Mouse (Mus musculus): ENCODE measurements around the gene Gm9887. TPM values are rescaled to one million over a fixed set of nuclear protein-coding genes. Genes with fewer than 3 reads are reported as not detected.
"Not testable (repeated sequence)": the region's sequence is repeated elsewhere in the genome, so short reads cannot be mapped to it uniquely, and the experiment has no call there.

Gene Gm9887
- polyA plus RNA-seq, 1 experiment, result 1.1 TPM

DNA sequence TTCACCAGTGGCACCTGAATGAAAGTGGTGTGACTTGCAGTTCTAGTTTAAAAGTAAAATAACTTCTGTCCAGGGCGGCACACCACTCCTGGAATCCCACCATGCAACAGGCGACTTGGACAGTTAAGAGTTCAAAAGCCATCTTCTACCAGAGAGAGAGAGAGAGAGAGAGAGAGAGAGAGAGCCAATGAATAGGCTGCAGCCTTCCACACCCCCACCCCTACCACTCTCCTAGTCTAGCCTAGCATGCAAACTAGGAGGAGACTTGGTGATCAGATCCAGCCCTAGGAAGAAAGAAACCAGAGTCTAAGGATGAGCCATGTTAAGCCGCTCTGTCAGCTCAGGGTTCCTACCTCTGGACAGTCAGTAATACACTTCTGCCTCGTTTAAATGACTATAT, 9.9 kb downstream of the Gm9887 start:
- Histone ChIP-seq H3K36me3 (ENCODE audit: control insufficient read depth, insufficient read depth, low read length) (no peaks in the 10 kb centered on the region), H3K27me3 (ENCODE audit: control insufficient read depth, insufficient read depth, low read length) (no peaks in the 10 kb centered on the region), H3K4me3 (ENCODE audit: control insufficient read depth, insufficient read depth, low read length) (no peak overlapping the region), H3K27ac (ENCODE audit: control insufficient read depth, insufficient read depth, low read length) (peak overlapping the region; percentile 53), H3K4me1 (replicated peaks; ENCODE audit: control insufficient read depth, insufficient read depth, low read length) (peaks cover 5% of the 10 kb centered on the region; the same call in 1 of the 2 replicates)
- no peak for DNase-seq
- WGBS, result 48% methylated on average over 4 of the region's 4 CpGs
- TF ChIP-seq CTCF (IDR thresholded peaks at IDR 0.05; ENCODE audit: borderline replicate concordance, control insufficient read depth, extremely low read depth, insufficient read depth, low read length, poor library complexity), result no peak

DNA sequence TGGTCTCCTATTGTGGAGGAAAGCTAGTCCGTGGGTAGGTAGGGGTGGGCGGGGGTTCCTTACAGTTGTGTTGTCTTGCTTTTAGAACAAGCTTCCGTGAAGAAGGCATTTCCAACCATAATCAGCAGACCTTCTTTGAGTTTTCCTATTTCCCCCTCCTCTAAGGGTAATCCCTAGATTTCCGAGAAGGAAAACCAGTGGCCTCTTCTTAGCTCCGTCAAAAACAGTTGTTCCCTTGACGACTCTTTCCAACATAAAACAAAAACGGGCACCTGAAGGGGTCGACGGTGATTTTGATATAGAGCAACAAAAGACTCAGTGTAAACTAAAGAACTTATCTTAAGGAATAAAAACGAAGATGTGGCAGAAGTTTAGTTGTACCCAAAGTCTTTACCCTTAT, 10.3 kb downstream of the Gm9887 start:
- H3K27ac ChIP-seq (ENCODE audit: control insufficient read depth, insufficient read depth, low read length), result peak overlapping the region; percentile 99
- no peak for DNase-seq
- TF ChIP-seq POLR2A (IDR thresholded peaks at IDR 0.05; ENCODE audit: control insufficient read depth, extremely low read depth, insufficient read depth, low read length, poor library complexity) (no peak), CTCF (IDR thresholded peaks at IDR 0.05; ENCODE audit: borderline replicate concordance, control insufficient read depth, extremely low read depth, insufficient read depth, low read length, poor library complexity) (no peak)
- peak overlapping the region; percentile 53 for H3K4me3 ChIP-seq (ENCODE audit: control insufficient read depth, insufficient read depth, low read length)
- H3K4me1 ChIP-seq (replicated peaks; ENCODE audit: control insufficient read depth, insufficient read depth, low read length), result peaks cover 5% of the 10 kb centered on the region; the same call in 1 of the 2 replicates
- no peaks in the 10 kb centered on the region for H3K36me3 ChIP-seq (ENCODE audit: control insufficient read depth, insufficient read depth, low read length)
- 7% methylated on average over 10 of the region's 10 CpGs for WGBS
- no peaks in the 10 kb centered on the region for H3K27me3 ChIP-seq (ENCODE audit: control insufficient read depth, insufficient read depth, low read length)

DNA sequence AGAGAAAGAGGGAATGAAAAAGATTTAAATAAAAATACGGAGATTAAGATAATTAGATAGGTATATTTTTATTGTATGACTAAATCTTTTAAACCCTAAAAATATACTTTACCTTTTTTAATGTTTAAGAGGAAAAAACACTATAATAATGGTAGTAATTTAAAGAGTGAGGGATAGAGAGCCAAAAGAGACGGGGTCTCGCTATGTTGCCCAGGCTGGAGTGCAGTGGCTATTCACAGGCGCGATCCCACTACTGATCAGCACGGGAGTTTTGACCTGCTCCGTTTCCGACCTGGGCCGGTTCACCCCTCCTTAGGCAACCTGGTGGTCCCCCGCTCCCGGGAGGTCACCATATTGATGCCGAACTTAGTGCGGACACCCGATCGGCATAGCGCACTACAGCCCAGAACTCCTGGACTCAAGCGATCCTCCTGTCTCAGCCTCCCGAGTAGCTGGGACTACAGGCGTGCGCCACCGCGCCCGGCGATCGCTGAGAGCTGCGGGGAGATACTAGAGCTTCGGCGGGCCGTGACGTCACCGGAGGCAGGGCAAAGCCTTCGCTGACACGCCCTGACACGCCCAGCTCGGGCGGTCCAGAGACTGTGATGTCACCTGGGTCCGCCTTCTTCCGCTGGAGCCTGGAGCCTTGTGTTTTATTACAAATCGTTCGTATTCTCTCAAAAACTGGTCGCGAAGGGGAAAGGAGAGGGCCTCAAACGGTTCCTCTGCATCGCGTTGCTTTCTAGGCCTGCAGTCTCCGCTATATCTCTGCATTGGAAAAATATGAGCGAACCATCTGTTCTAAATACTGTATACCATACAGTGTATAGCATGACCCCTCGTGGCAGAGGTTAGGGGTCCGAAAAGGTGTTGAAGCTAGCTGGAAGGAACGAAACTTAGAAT, 11.0 kb downstream of the Gm9887 start:
- TF ChIP-seq POLR2A (IDR thresholded peaks at IDR 0.05; ENCODE audit: control insufficient read depth, extremely low read depth, insufficient read depth, low read length, poor library complexity), result peak; percentile 84

DNA sequence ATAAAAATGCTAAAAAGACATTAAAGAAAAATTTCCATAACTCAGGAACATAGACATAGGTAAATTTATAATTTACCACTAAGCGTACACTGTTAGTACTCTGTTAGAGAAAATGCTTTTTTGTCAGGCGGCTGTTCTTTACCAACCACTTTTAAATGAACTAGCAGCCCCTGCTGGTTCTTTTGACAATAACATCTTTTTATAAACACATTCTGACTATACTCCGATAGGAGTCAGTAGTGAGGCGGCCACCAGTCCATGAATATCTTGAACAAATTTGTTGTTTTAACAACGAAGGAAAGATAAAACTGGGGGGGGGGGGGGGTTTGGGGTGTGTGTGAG, 11.6 kb downstream of the Gm9887 start:
- 11% methylated on average over 5 of the region's 5 CpGs for WGBS
- TF ChIP-seq POLR2A (IDR thresholded peaks at IDR 0.05; ENCODE audit: control insufficient read depth, extremely low read depth, insufficient read depth, low read length, poor library complexity) (no peak), CTCF (IDR thresholded peaks at IDR 0.05; ENCODE audit: borderline replicate concordance, control insufficient read depth, extremely low read depth, insufficient read depth, low read length, poor library complexity) (no peak)
- Histone ChIP-seq H3K36me3 (ENCODE audit: control insufficient read depth, insufficient read depth, low read length) (no peaks in the 10 kb centered on the region), H3K27me3 (ENCODE audit: control insufficient read depth, insufficient read depth, low read length) (no peaks in the 10 kb centered on the region), H3K4me3 (ENCODE audit: control insufficient read depth, insufficient read depth, low read length) (no peak overlapping the region), H3K4me1 (replicated peaks; ENCODE audit: control insufficient read depth, insufficient read depth, low read length) (peaks cover 5% of the 10 kb centered on the region; the same call in 1 of the 2 replicates), H3K27ac (ENCODE audit: control insufficient read depth, insufficient read depth, low read length) (no peak overlapping the region)
- peak; percentile 45 for DNase-seq

More for the DNA sequence above, 11.0 kb downstream of the Gm9887 start:
- Histone ChIP-seq H3K27ac (ENCODE audit: control insufficient read depth, insufficient read depth, low read length) (peak overlapping the region; percentile 99), H3K4me3 (ENCODE audit: control insufficient read depth, insufficient read depth, low read length) (peak overlapping the region; percentile 53)
- not testable (repeated sequence) for H3K36me3 ChIP-seq (ENCODE audit: control insufficient read depth, insufficient read depth, low read length); H3K4me1 ChIP-seq (replicated peaks; ENCODE audit: control insufficient read depth, insufficient read depth, low read length); H3K27me3 ChIP-seq (ENCODE audit: control insufficient read depth, insufficient read depth, low read length)
- DNase-seq, result peak; percentile 99
- WGBS, result under 1% methylated on average over 41 of the region's 50 CpGs

DNA sequence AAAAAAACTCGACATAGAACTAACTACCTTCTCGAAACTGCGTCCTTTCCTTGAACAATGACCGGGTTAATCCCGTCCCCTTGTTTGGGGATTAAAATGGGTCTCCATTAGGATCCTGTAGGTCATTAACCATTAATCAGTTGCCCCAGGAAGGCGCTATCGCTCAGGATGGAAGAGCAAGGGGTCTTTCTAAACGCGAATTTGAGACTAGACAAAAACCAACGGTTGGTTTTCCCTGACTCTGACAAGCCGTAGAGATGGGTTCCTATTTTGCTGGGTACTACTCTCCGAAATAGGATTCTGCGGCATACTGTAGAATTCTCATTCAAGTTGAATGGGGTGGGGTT, 15.0 kb downstream of the Gm9887 start:
- H3K4me3 ChIP-seq (ENCODE audit: control insufficient read depth, insufficient read depth, low read length), result peak overlapping the region; percentile 6; the same call in 1 of the 2 replicates
- 5% methylated on average over 13 of the region's 13 CpGs for WGBS
- no peak for TF ChIP-seq CTCF (IDR thresholded peaks at IDR 0.05; ENCODE audit: borderline replicate concordance, control insufficient read depth, extremely low read depth, insufficient read depth, low read length, poor library complexity)
- no peak overlapping the region for H3K27ac ChIP-seq (ENCODE audit: control insufficient read depth, insufficient read depth, low read length)
- DNase-seq, result no peak
- peaks cover under 1% of the 10 kb centered on the region; the same call in 1 of the 2 replicates for H3K4me1 ChIP-seq (replicated peaks; ENCODE audit: control insufficient read depth, insufficient read depth, low read length)
- H3K36me3 ChIP-seq (ENCODE audit: control insufficient read depth, insufficient read depth, low read length), result peaks cover 7% of the 10 kb centered on the region
- H3K27me3 ChIP-seq (ENCODE audit: control insufficient read depth, insufficient read depth, low read length), result no peaks in the 10 kb centered on the region

DNA sequence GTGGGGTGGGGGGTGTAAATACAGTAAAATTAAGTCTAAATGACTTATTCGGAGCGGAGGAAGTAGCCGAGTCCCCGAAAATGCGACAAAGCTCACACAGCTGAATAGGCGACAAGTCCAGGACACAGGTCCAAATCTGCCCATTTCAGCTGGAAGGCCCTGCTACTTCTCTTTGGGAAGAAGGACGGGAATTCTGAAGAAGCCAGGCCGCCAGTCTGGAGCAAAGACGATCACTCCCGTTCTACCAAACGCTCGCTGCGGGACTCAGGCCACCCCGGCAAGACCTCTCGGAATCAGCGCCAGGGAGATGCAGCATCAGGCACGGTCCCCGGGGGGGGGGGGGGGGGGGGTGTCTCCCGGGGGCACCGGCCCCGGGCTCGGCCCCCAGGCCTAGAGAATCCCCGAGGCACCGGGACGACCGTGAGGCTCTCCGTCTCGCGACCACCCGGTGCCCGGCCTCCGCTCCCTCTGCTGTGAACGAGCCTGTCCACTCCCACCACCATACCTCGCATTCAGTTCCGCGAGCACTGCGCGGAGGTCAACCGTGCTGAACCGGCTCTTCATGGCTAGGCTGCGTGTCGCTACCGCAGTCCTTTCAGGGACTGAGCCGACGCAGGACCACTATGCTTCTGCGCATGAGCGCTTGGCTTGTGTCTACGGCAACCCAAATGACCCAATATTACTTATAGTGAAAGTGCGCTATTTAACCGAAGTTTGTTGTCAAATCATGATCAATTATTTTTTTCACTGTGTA, 15.5 kb downstream of the Gm9887 start, which contains the start of gene Nemf:
Gene Nemf, minus strand, starts transcription at position 620 of the 754 bp plus-strand sequence.
- peak; percentile 79 for DNase-seq
- peaks cover 13% of the 10 kb centered on the region for H3K36me3 ChIP-seq (ENCODE audit: control insufficient read depth, insufficient read depth, low read length)
- no peak within 1 kb of the TSS for H3K27ac ChIP-seq (ENCODE audit: control insufficient read depth, insufficient read depth, low read length)
- no peaks in the 10 kb centered on the region for H3K4me1 ChIP-seq (replicated peaks; ENCODE audit: control insufficient read depth, insufficient read depth, low read length)
- peak within 1 kb of the TSS; percentile 87 for H3K4me3 ChIP-seq (ENCODE audit: control insufficient read depth, insufficient read depth, low read length)
- 1% methylated on average over 45 of the region's 50 CpGs for WGBS
- no peak for TF ChIP-seq CTCF (IDR thresholded peaks at IDR 0.05; ENCODE audit: borderline replicate concordance, control insufficient read depth, extremely low read depth, insufficient read depth, low read length, poor library complexity)
- peak; percentile 66 for TF ChIP-seq POLR2A (IDR thresholded peaks at IDR 0.05; ENCODE audit: control insufficient read depth, extremely low read depth, insufficient read depth, low read length, poor library complexity)
- no peaks in the 10 kb centered on the region for H3K27me3 ChIP-seq (ENCODE audit: control insufficient read depth, insufficient read depth, low read length)

Data from thymus, adult 2 months (tissue).